Mouse (Mus musculus): ENCODE results near the gene Ipo9. TPM values are rescaled to one million over a fixed set of nuclear protein-coding genes. Genes with fewer than 3 reads are reported as not detected.
"Not testable (repeated sequence)": the region's sequence is repeated elsewhere in the genome, so short reads cannot be mapped to it uniquely, and the experiment has no call there.

Gene Ipo9
- total RNA-seq, 2 experiments from 2014 or later: 125 to 136 TPM

GRCm38 (mm10) chr1:135435823-135436222 lies 5.5 kb upstream of the Ipo9 start:
- no peak for DNase-seq (ENCODE audit: low spot score in 2 of 2)

GRCm38 (mm10) chr1:135430669-135431017 lies 344 bp upstream of the Ipo9 start:
- no peak for DNase-seq (ENCODE audit: low spot score in 2 of 2)

GRCm38 (mm10) chr1:135427390-135427789 lies 2.9 kb downstream of the Ipo9 start:
- DNase-seq (ENCODE audit: low spot score in 2 of 2): no peak

- no peak for DNase-seq (ENCODE audit: low spot score in 2 of 2)
Observed at GRCm38 (mm10) chr1:135426645-135427044, 3.7 kb downstream of the Ipo9 start.

GRCm38 (mm10) chr1:135422772-135423171 lies 7.5 kb downstream of the Ipo9 start:
- no peak for DNase-seq (ENCODE audit: low spot score in 2 of 2)

GRCm38 (mm10) chr1:135413996-135414395 lies 16.3 kb downstream of the Ipo9 start:
- DNase-seq (ENCODE audit: low spot score in 2 of 2): no peak

- no peak for DNase-seq (ENCODE audit: low spot score in 2 of 2)
Observed at GRCm38 (mm10) chr1:135412130-135412529, 18.2 kb downstream of the Ipo9 start.

- DNase-seq (ENCODE audit: low spot score in 2 of 2): no peak
Observed at GRCm38 (mm10) chr1:135410967-135411366, 19.3 kb downstream of the Ipo9 start.

GRCm38 (mm10) chr1:135408973-135409372 lies 21.3 kb downstream of the Ipo9 start:
- DNase-seq (ENCODE audit: low spot score in 2 of 2): no peak

GRCm38 (mm10) chr1:135405356-135405755 lies 24.9 kb downstream of the Ipo9 start:
- no peak for DNase-seq (ENCODE audit: low spot score in 2 of 2)

- DNase-seq (ENCODE audit: low spot score in 2 of 2): no peak
Observed at GRCm38 (mm10) chr1:135401452-135402110, 28.7 kb downstream of the Ipo9 start.

- no peak for DNase-seq (ENCODE audit: low spot score in 2 of 2)
Observed at GRCm38 (mm10) chr1:135399466-135399865, 30.8 kb downstream of the Ipo9 start.

- no peak for DNase-seq (ENCODE audit: low spot score in 2 of 2)
Observed at GRCm38 (mm10) chr1:135385161-135385560, 45.1 kb downstream of the Ipo9 start.

GRCm38 (mm10) chr1:135384171-135384570 lies 46.1 kb downstream of the Ipo9 start:
- DNase-seq (ENCODE audit: low spot score in 2 of 2): no peak

- not testable (repeated sequence) for DNase-seq (ENCODE audit: low spot score in 2 of 2)
Observed at GRCm38 (mm10) chr1:135381560-135381959, 48.7 kb downstream of the Ipo9 start.

GRCm38 (mm10) chr1:135380071-135380991 lies 50.0 kb downstream of the Ipo9 start:
- no peak for DNase-seq (ENCODE audit: low spot score in 2 of 2)

GRCm38 (mm10) chr1:135379048-135379447 lies 51.3 kb downstream of the Ipo9 start:
- DNase-seq (ENCODE audit: low spot score in 2 of 2): no peak

GRCm38 (mm10) chr1:135378576-135378975 lies 51.7 kb downstream of the Ipo9 start:
- no peak for DNase-seq (ENCODE audit: low spot score in 2 of 2)

- peak in 1 of 2 experiments; percentile 36 for DNase-seq (ENCODE audit: low spot score in 2 of 2)
Observed at GRCm38 (mm10) chr1:135374868-135375581, 55.3 kb downstream of the Ipo9 start, which contains the start of gene Shisa4. Gene Shisa4, minus strand, starts transcription at chr1:135375237.

GRCm38 (mm10) chr1:135374175-135374867 lies 56.0 kb downstream of the Ipo9 start:
- no peak for DNase-seq (ENCODE audit: low spot score in 2 of 2)

GRCm38 (mm10) chr1:135373171-135373677 lies 57.1 kb downstream of the Ipo9 start:
- DNase-seq (ENCODE audit: low spot score in 2 of 2): no peak

All from adrenal gland, postnatal 4 days (tissue).